Mouse (Mus musculus): Measurements from ENCODE around the gene Ivd.

GRCm38 (mm10) chr2:118838330-118838729 lies 23.4 kb upstream of the Ivd start:
- TF ChIP-seq CTCF (IDR thresholded peaks at IDR 0.05; ENCODE audit: borderline replicate concordance, insufficient read depth, low read length) (no peak), POLR2A (IDR thresholded peaks at IDR 0.05; ENCODE audit: low read depth, low read length) (no peak)
